Mouse (Mus musculus): ENCODE data around the gene Pou6f2. TPM values are rescaled to one million over a fixed set of nuclear protein-coding genes. Genes with fewer than 3 reads are reported as not detected.

The Pou6f2 gene
- total RNA-seq, 1 experiment, result 0.09 TPM

DNA sequence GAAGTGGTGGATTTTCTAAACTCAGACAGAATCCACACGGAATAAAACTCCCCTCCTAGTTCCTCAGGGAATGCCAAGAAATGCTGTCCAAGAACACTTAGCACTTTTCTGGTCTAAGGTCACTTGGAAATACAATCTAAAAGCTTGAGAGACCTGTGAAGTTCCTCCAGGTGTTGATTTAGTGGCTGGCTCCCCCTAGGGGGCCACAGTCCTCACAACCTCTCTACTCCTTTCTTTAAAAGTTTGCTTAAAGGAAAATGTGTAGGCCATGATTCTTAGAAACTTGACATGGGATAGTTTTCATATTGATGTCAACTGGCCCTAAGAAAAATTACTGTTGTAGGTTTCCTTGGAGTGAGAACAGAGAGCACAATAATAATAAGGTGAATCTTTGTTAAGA is 64.9 kb downstream of the Pou6f2 start:
- TF ChIP-seq CHD2 (IDR thresholded peaks at IDR 0.05; ENCODE audit: low read depth, low read length) (no peak), ZNF384 (IDR thresholded peaks at IDR 0.05; ENCODE audit: low read depth, low read length) (no peak), ZC3H11A (IDR thresholded peaks at IDR 0.05; ENCODE audit: borderline replicate concordance, low read depth, low read length) (no peak), HCFC1 (IDR thresholded peaks at IDR 0.05; ENCODE audit: borderline replicate concordance, insufficient read depth, low read length) (no peak), MAFK (IDR thresholded peaks at IDR 0.05; ENCODE audit: insufficient read depth, low read depth, low read length) (no peak)
- H3K27ac ChIP-seq (ENCODE audit: insufficient read depth, low read depth, low read length, poor library complexity, severe bottlenecking), result no peak overlapping the region
- in situ Hi-C loops (cut with MboI; ENCODE audit: low sequenced_read_pairs in 2 of 2, unreplicated experiment in 2 of 2), result no loop called here
- no peak overlapping the region for H3K9ac ChIP-seq (ENCODE audit: insufficient read depth, low read depth, low read length, poor library complexity, severe bottlenecking)
- no peak overlapping the region for H3K4me3 ChIP-seq (ENCODE audit: insufficient read depth in 1 of 2, low read depth in 1 of 2, low read length in 2 of 2, poor library complexity in 1 of 2, severe bottlenecking in 1 of 2)
- H3K36me3 ChIP-seq (ENCODE audit: control insufficient read depth, insufficient read depth, low read length, poor library complexity, severe bottlenecking), result no peaks in the 10 kb centered on the region
- H3K9me3 ChIP-seq (ENCODE audit: control insufficient read depth, insufficient read depth, low read depth, low read length), result no peaks in the 10 kb centered on the region
- DNase-seq (ENCODE audit: low read depth, low spot score), result no peak
- no peaks in the 10 kb centered on the region for H3K4me1 ChIP-seq (ENCODE audit: control insufficient read depth in 2 of 2, insufficient read depth in 2 of 2, low read length in 2 of 2, poor library complexity in 1 of 2)

DNA sequence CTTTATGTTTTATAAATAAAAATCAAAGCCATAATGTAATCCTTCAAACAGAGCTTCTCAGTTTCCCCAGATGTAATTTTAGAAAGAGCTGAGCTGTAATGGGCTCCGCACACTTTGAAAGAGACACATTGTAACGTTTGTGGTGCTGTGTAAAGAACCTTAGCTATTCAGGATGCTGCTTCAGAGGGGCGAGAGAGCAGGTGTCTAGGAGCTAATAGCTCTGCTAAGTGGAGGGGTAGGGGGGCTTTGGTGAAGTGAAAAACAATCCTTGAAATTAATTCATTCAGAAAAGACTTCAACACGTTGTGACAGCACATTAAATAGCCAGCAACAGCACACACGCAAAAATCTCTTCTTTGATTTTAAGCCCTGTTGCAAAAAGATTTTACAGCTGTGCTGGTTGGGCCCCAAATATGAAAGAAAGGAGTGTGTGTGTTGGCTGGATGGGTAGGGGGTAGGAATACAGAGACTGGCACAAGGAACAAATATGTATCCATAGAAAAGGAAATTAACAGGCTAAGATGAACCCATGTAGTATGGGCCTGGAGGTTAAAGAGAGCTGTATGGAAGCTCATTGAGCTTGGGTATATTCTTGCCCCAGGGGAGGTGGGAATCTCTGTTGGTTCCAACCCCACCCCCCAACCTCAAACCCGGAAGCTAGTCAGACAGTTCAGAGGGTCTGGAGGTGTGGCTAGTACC is 73.4 kb downstream of the Pou6f2 start:
- H3K4me1 ChIP-seq (ENCODE audit: control insufficient read depth in 2 of 2, insufficient read depth in 2 of 2, low read length in 2 of 2, poor library complexity in 1 of 2), result no peaks in the 10 kb centered on the region
- in situ Hi-C loops (cut with MboI; ENCODE audit: low sequenced_read_pairs in 2 of 2, unreplicated experiment in 2 of 2), result no loop called here
- TF ChIP-seq ZNF384 (IDR thresholded peaks at IDR 0.05; ENCODE audit: low read depth, low read length), result no peak
- no peak overlapping the region for H3K4me3 ChIP-seq (ENCODE audit: insufficient read depth in 1 of 2, low read depth in 1 of 2, low read length in 2 of 2, poor library complexity in 1 of 2, severe bottlenecking in 1 of 2)
- no peak overlapping the region for H3K9ac ChIP-seq (ENCODE audit: insufficient read depth, low read depth, low read length, poor library complexity, severe bottlenecking)
- DNase-seq (ENCODE audit: low read depth, low spot score), result no peak
- no peaks in the 10 kb centered on the region for H3K36me3 ChIP-seq (ENCODE audit: control insufficient read depth, insufficient read depth, low read length, poor library complexity, severe bottlenecking)
- H3K27ac ChIP-seq (ENCODE audit: insufficient read depth, low read depth, low read length, poor library complexity, severe bottlenecking), result no peak overlapping the region
- no peaks in the 10 kb centered on the region for H3K9me3 ChIP-seq (ENCODE audit: control insufficient read depth, insufficient read depth, low read depth, low read length)

DNA sequence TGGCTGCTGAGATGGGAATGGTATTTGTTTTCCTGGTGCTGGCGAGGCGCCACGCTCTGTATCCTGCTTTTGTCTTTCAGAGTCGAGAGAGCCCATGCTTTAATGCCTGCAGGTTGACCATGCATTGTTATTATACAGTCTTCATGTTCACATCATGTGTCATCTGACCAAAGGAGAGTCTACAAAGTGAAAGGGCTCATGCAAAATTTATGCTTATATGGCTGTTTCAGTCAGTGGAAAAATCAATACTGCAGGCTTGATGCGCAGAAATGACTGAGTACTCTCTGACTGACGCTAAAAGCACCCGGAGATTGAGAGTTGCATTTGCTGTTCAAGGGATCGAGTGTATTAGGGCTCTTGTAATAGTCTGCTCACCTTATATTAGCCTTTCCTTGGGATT is 74.1 kb downstream of the Pou6f2 start:
- no peak overlapping the region for H3K27ac ChIP-seq (ENCODE audit: insufficient read depth, low read depth, low read length, poor library complexity, severe bottlenecking)
- no peak overlapping the region for H3K4me3 ChIP-seq (ENCODE audit: insufficient read depth in 1 of 2, low read depth in 1 of 2, low read length in 2 of 2, poor library complexity in 1 of 2, severe bottlenecking in 1 of 2)
- no peaks in the 10 kb centered on the region for H3K4me1 ChIP-seq (ENCODE audit: control insufficient read depth in 2 of 2, insufficient read depth in 2 of 2, low read length in 2 of 2, poor library complexity in 1 of 2)
- H3K9ac ChIP-seq (ENCODE audit: insufficient read depth, low read depth, low read length, poor library complexity, severe bottlenecking), result no peak overlapping the region
- no peaks in the 10 kb centered on the region for H3K36me3 ChIP-seq (ENCODE audit: control insufficient read depth, insufficient read depth, low read length, poor library complexity, severe bottlenecking)
- DNase-seq (ENCODE audit: low read depth, low spot score), result no peak
- in situ Hi-C loops (cut with MboI; ENCODE audit: low sequenced_read_pairs in 2 of 2, unreplicated experiment in 2 of 2), result no loop called here
- TF ChIP-seq CHD2 (IDR thresholded peaks at IDR 0.05; ENCODE audit: low read depth, low read length) (no peak), ZNF384 (IDR thresholded peaks at IDR 0.05; ENCODE audit: low read depth, low read length) (no peak), MAFK (IDR thresholded peaks at IDR 0.05; ENCODE audit: insufficient read depth, low read depth, low read length) (no peak), ZC3H11A (IDR thresholded peaks at IDR 0.05; ENCODE audit: borderline replicate concordance, low read depth, low read length) (no peak), HCFC1 (IDR thresholded peaks at IDR 0.05; ENCODE audit: borderline replicate concordance, insufficient read depth, low read length) (no peak)
- H3K9me3 ChIP-seq (ENCODE audit: control insufficient read depth, insufficient read depth, low read depth, low read length), result no peaks in the 10 kb centered on the region

- in situ Hi-C loops (cut with MboI; ENCODE audit: low sequenced_read_pairs in 2 of 2, unreplicated experiment in 2 of 2), result no loop called here
- Histone ChIP-seq H3K9ac (ENCODE audit: insufficient read depth, low read depth, low read length, poor library complexity, severe bottlenecking) (no peak overlapping the region), H3K36me3 (ENCODE audit: control insufficient read depth, insufficient read depth, low read length, poor library complexity, severe bottlenecking) (no peaks in the 10 kb centered on the region)
Measured at GRCm38 (mm10) chr13:18312613-18313012, 84.9 kb downstream of the Pou6f2 start.

DNA sequence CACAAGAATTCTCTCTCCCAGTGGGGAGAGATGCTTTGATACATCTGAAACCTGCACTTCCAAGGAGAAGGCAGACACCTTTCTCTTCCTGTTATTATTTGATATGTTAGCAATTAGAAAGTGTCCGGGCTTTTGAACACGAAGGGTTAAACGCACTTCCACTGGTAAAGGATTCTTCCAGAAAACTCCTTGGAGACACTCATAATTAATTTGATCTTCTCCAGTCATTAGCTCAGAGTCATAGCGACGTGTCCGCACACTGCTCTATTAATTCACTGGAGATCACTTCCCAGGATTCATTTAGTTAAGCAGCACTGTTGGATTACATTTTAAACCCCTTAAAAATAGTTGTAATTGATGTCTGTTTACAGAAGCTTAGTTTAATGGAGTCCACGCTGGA is 88.5 kb downstream of the Pou6f2 start:
- in situ Hi-C loops (cut with MboI; ENCODE audit: low sequenced_read_pairs in 2 of 2, unreplicated experiment in 2 of 2), result no loop called here
- Histone ChIP-seq H3K4me3 (ENCODE audit: insufficient read depth in 1 of 2, low read depth in 1 of 2, low read length in 2 of 2, poor library complexity in 1 of 2, severe bottlenecking in 1 of 2) (no peak overlapping the region), H3K36me3 (ENCODE audit: control insufficient read depth, insufficient read depth, low read length, poor library complexity, severe bottlenecking) (no peaks in the 10 kb centered on the region), H3K9me3 (ENCODE audit: control insufficient read depth, insufficient read depth, low read depth, low read length) (no peaks in the 10 kb centered on the region), H3K9ac (ENCODE audit: insufficient read depth, low read depth, low read length, poor library complexity, severe bottlenecking) (no peak overlapping the region), H3K27ac (ENCODE audit: insufficient read depth, low read depth, low read length, poor library complexity, severe bottlenecking) (no peak overlapping the region), H3K4me1 (ENCODE audit: control insufficient read depth in 2 of 2, insufficient read depth in 2 of 2, low read length in 2 of 2, poor library complexity in 1 of 2) (no peaks in the 10 kb centered on the region)
- no peak for TF ChIP-seq CHD2 (IDR thresholded peaks at IDR 0.05; ENCODE audit: low read depth, low read length)
- no peak for TF ChIP-seq HCFC1 (IDR thresholded peaks at IDR 0.05; ENCODE audit: borderline replicate concordance, insufficient read depth, low read length)
- no peak for TF ChIP-seq ZC3H11A (IDR thresholded peaks at IDR 0.05; ENCODE audit: borderline replicate concordance, low read depth, low read length)
- no peak for TF ChIP-seq MAFK (IDR thresholded peaks at IDR 0.05; ENCODE audit: insufficient read depth, low read depth, low read length)
- TF ChIP-seq ZNF384 (IDR thresholded peaks at IDR 0.05; ENCODE audit: low read depth, low read length), result no peak
- DNase-seq (ENCODE audit: low read depth, low spot score), result no peak

More at GRCm38 (mm10) chr13:18312613-18313012, 84.9 kb downstream of the Pou6f2 start:
- Histone ChIP-seq H3K4me3 (ENCODE audit: insufficient read depth in 1 of 2, low read depth in 1 of 2, low read length in 2 of 2, poor library complexity in 1 of 2, severe bottlenecking in 1 of 2) (no peak overlapping the region), H3K9me3 (ENCODE audit: control insufficient read depth, insufficient read depth, low read depth, low read length) (no peaks in the 10 kb centered on the region), H3K4me1 (ENCODE audit: control insufficient read depth in 2 of 2, insufficient read depth in 2 of 2, low read length in 2 of 2, poor library complexity in 1 of 2) (no peaks in the 10 kb centered on the region), H3K27ac (ENCODE audit: insufficient read depth, low read depth, low read length, poor library complexity, severe bottlenecking) (no peak overlapping the region)
- TF ChIP-seq ZC3H11A (IDR thresholded peaks at IDR 0.05; ENCODE audit: borderline replicate concordance, low read depth, low read length) (no peak), MAFK (IDR thresholded peaks at IDR 0.05; ENCODE audit: insufficient read depth, low read depth, low read length) (no peak), ZNF384 (IDR thresholded peaks at IDR 0.05; ENCODE audit: low read depth, low read length) (no peak), CHD2 (IDR thresholded peaks at IDR 0.05; ENCODE audit: low read depth, low read length) (no peak), HCFC1 (IDR thresholded peaks at IDR 0.05; ENCODE audit: borderline replicate concordance, insufficient read depth, low read length) (no peak)
- no peak for DNase-seq (ENCODE audit: low read depth, low spot score)

Data from ES-E14 (cell line).